Mouse (Mus musculus) C2C12 (cell line): ENCODE data around the gene Ctf2. TPM values are rescaled to one million over a fixed set of nuclear protein-coding genes. Genes with fewer than 3 reads are reported as not detected.

ENCODE experiments used
- H3K27me3 ChIP-seq: one replicate; pipeline ENCODE4 v1.6.1; 2011; ENCODE audit not compliant: control insufficient read depth, insufficient read depth, insufficient read length
- H3K36me3 ChIP-seq: one replicate; pipeline ENCODE4 v1.6.1; 2011; ENCODE audit not compliant: control insufficient read depth, insufficient read depth
- H3K4me3 ChIP-seq: one replicate; pipeline ENCODE4 v1.5.1; 2011; ENCODE audit warnings: mild to moderate bottlenecking, control low read depth; ENCODE audit not compliant: poor library complexity, insufficient read depth, severe bottlenecking
- H3K79me2 ChIP-seq: one replicate; pipeline ENCODE4 v1.6.1; 2011; ENCODE audit not compliant: control insufficient read depth, insufficient read depth
- H3K79me3 ChIP-seq: one replicate; pipeline ENCODE4 v1.6.1; 2011; ENCODE audit warnings: low read depth, control low read depth
- H3ac ChIP-seq: one replicate; pipeline ENCODE3; 2011; ENCODE audit warnings: low read depth; ENCODE audit not compliant: control insufficient read depth, insufficient read length
- CEBPB ChIP-seq: IDR thresholded peaks from one replicate; pipeline ENCODE4 v1.6.1; 2011; ENCODE audit warnings: low read depth, mild to moderate bottlenecking, control low read depth, moderate library complexity
- CTCF ChIP-seq: IDR thresholded peaks from one replicate; pipeline ENCODE4 v1.5.1; 2011; ENCODE audit not compliant: control insufficient read depth, insufficient read depth, insufficient read length
- FOSL1 ChIP-seq: IDR thresholded peaks from one replicate; pipeline ENCODE4 v1.8.0; 2011; ENCODE audit warnings: mild to moderate bottlenecking, low read length; ENCODE audit not compliant: poor library complexity, insufficient read depth, severe bottlenecking
- MAX ChIP-seq: IDR thresholded peaks from one replicate; pipeline ENCODE4 v1.6.1; 2011; ENCODE audit warnings: mild to moderate bottlenecking, control low read depth
- MYOD1 ChIP-seq: IDR thresholded peaks from one replicate; pipeline ENCODE4 v1.6.1; 2011; ENCODE audit warnings: low read depth; ENCODE audit not compliant: control insufficient read depth, insufficient read length
- MYOG ChIP-seq: IDR thresholded peaks from one replicate; pipeline ENCODE4 v1.6.1; 2011; ENCODE audit not compliant: control insufficient read depth, insufficient read length; ENCODE audit errors: extremely low read depth
- USF1 ChIP-seq: IDR thresholded peaks from one replicate; pipeline ENCODE4 v1.6.1; 2011; ENCODE audit warnings: low read depth, mild to moderate bottlenecking, control low read depth, moderate library complexity
- polyA plus RNA-seq: library from polyadenylated mRNA; unstranded; fragments of >200 nt; fragmentation: generic; extraction: Trizol; gene quantifications from one replicate; pipeline ENCODE4 v1.2.1, GENCODE M21; 2012; ENCODE audit warnings: missing spikeins

Gene Ctf2
- polyA plus RNA-seq, 1 experiment, result 0.13 TPM

DNA sequence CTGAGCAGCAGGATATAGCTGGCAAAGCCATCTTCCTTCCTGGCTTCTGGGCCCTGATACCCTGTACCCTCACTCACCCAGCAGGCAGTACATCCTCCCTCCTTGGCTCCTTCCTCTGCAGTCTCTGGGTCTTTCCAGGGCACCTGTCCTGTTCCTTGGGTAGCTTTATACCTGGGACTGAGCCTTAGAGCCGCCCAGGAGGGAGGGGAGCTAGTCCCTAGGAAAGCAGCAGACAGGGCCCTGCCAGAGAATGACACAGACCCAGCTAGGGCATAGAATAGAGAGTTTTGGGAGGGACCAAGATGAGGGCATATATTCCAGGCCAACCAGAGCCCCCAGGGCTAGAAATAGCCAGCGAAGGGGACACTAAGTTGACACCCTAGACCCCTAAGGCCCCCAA, 6.5 kb downstream of the Ctf2 start:
- TF ChIP-seq USF1, result no peak
- no peak for TF ChIP-seq CEBPB
- no peak for TF ChIP-seq CTCF
- no peak for TF ChIP-seq MAX
- TF ChIP-seq MYOG, result no peak
- TF ChIP-seq FOSL1, result no peak
- TF ChIP-seq MYOD1, result no peak
- Histone ChIP-seq H3K79me2 (no peaks in the 10 kb centered on the region), H3K4me3 (no peak overlapping the region), H3ac (no peak overlapping the region), H3K36me3 (no peaks in the 10 kb centered on the region), H3K79me3 (no peaks in the 10 kb centered on the region), H3K27me3 (peaks cover 14% of the 10 kb centered on the region)

DNA sequence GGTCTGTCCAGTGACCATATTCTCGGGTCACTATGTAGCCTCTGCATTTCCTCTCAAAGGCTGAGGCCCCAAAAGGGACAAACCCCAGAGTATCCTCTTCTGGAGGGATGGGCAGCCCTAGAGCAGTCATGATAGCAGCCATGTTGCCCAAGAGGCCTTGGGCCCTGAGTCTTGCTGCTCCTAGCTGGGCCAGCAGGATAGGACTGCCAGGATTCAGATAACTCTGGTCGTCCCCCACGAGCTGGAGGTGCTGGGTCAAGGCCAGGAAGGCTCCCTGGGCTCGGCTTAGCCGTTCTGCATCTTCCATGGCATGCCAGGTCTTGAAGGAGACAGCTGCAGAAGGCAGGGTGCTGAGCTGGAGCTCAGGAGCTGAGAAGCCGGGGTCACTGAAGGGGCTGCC, 12.7 kb downstream of the Ctf2 start:
- Histone ChIP-seq H3K27me3 (no peaks in the 10 kb centered on the region), H3ac (no peak overlapping the region), H3K36me3 (no peaks in the 10 kb centered on the region), H3K79me2 (no peaks in the 10 kb centered on the region), H3K4me3 (no peak overlapping the region), H3K79me3 (no peaks in the 10 kb centered on the region)
- no peak for TF ChIP-seq MYOG
- TF ChIP-seq USF1, result no peak
- TF ChIP-seq CEBPB, result no peak
- no peak for TF ChIP-seq FOSL1
- no peak for TF ChIP-seq MAX
- TF ChIP-seq CTCF, result no peak
- TF ChIP-seq MYOD1, result no peak

GRCm38 (mm10) chr7:127718339-127718738, 13.6 kb downstream of the Ctf2 start:
- Histone ChIP-seq H3K79me2 (no peaks in the 10 kb centered on the region), H3K79me3 (no peaks in the 10 kb centered on the region), H3K36me3 (no peaks in the 10 kb centered on the region), H3K27me3 (no peaks in the 10 kb centered on the region), H3ac (no peak overlapping the region), H3K4me3 (no peak overlapping the region)
- TF ChIP-seq USF1 (no peak), CTCF (no peak), CEBPB (no peak), FOSL1 (no peak), MAX (no peak), MYOD1 (no peak), MYOG (no peak)

DNA sequence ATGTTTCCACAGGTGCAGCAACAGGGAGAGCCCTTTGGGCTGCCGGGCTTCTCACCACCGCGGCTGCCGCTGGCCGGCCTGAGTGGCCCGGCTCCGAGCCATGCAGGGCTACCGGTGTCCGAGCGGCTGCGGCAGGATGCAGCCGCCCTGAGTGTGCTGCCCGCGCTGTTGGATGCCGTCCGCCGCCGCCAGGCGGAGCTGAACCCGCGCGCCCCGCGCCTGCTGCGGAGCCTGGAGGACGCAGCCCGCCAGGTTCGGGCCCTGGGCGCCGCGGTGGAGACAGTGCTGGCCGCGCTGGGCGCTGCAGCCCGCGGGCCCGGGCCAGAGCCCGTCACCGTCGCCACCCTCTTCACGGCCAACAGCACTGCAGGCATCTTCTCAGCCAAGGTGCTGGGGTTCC, 15.0 kb downstream of the Ctf2 start:
- Histone ChIP-seq H3ac (no peak overlapping the region), H3K79me2 (no peaks in the 10 kb centered on the region), H3K36me3 (no peaks in the 10 kb centered on the region), H3K4me3 (no peak overlapping the region), H3K27me3 (no peaks in the 10 kb centered on the region), H3K79me3 (no peaks in the 10 kb centered on the region)
- no peak for TF ChIP-seq USF1
- TF ChIP-seq FOSL1, result no peak
- TF ChIP-seq CEBPB, result no peak
- TF ChIP-seq CTCF, result peak; percentile 5
- TF ChIP-seq MAX, result no peak

- no peak overlapping the region for H3K4me3 ChIP-seq
- no peak for TF ChIP-seq CEBPB
- no peak for TF ChIP-seq USF1
- no peak for TF ChIP-seq MYOG
- no peak for TF ChIP-seq MAX
- no peak for TF ChIP-seq FOSL1
- TF ChIP-seq MYOD1, result no peak
- TF ChIP-seq CTCF, result no peak
- H3K27me3 ChIP-seq, result no peaks in the 10 kb centered on the region
- H3ac ChIP-seq, result no peak overlapping the region
- no peaks in the 10 kb centered on the region for H3K36me3 ChIP-seq
- H3K79me2 ChIP-seq, result no peaks in the 10 kb centered on the region
- no peaks in the 10 kb centered on the region for H3K79me3 ChIP-seq
These were observed 17.1 kb downstream of the Ctf2 start for GRCm38 (mm10) chr7:127714816-127715215.

GRCm38 (mm10) chr7:127712461-127713385, 19.2 kb downstream of the Ctf2 start, which contains the start of gene Ctf1:
TSS of gene Ctf1 (plus strand) at chr7:127712736.
- H3K79me2 ChIP-seq, result peaks cover 2% of the 10 kb centered on the region
- peak within 1 kb of the TSS; percentile 56 for H3ac ChIP-seq
- H3K4me3 ChIP-seq, result peak within 1 kb of the TSS; percentile 18
- TF ChIP-seq CEBPB (peak; percentile 20), MYOD1 (no peak)
- no peaks in the 10 kb centered on the region for H3K36me3 ChIP-seq
- H3K27me3 ChIP-seq, result no peaks in the 10 kb centered on the region
- H3K79me3 ChIP-seq, result no peaks in the 10 kb centered on the region
